Mouse (Mus musculus): ENCODE measurements around the gene 1700056E22Rik.

Gene 1700056E22Rik

DNA sequence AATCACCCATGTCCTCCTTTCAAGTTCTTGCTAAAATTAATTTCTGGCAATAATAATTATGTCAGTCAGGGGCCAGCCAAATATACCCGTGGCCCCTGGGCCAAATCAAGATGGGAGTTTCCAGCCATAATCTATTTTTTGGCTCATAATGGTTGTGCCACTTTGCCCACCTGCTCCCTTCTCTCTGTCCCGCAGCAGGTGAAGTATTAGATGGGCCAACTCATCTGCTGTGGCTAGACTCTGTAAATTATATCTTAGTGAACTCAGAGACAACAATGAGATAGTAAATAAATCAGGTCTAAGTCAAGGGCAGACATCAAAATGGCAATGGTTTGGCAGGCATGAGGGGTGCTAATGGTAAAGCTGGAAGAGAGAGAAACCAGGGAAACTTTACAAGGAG is 16.5 kb downstream of the 1700056E22Rik start:
- DNase-seq: no peak

DNA sequence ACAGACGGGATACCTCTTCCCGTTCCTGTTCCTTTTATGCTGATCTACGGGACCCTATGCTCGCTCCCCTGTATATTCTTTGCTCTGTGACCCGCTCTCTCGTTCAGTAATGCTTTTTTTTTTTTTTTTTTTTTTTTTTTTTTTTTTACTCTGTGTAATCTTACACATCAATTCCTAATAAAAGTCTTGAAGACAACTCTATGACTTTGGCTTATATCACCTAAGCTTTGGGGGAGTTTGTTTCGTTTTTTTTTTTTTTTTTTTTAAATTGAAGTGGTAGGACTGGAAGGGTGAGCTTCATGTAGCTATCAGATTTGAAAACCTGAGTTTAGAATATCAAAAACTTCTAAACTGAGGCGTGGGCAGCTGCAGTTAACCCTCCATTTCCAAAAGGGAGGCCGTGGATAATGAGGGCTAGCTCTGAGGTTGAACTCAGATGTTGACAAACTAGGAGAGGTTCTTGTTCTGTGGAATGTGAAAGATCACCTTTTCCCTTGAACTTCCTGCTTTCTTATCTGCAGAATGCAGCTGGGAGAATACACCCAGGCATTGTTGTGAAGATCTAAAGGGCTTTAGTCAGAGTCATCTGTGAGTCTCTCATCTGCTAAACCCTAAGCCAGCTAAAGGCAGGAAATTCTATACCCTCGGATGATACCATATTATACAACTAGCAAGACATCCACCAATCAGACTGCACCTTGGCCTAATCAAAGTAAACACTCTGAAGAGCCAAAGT is 17.9 kb downstream of the 1700056E22Rik start:
- no peak for DNase-seq

DNA sequence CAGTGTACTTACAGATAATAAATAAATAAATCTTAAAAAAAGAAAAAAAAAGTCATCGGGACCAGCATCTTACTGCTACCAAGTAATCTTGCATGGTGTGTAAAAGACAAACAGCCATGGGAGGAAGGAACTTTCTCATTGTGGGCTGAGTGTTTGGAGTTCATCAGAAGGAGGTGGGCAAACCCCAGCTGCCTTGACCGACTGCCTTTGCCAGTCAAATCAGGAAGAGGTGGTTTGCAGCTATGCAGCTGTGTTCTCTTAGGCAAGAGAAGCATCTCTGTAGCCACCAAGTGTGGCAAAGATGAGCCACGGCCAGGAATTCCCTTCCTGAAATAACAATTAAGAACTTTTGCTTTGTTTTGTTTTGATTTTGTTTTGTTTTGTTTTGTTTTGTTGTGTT is 20.0 kb downstream of the 1700056E22Rik start:
- DNase-seq: no peak

DNA sequence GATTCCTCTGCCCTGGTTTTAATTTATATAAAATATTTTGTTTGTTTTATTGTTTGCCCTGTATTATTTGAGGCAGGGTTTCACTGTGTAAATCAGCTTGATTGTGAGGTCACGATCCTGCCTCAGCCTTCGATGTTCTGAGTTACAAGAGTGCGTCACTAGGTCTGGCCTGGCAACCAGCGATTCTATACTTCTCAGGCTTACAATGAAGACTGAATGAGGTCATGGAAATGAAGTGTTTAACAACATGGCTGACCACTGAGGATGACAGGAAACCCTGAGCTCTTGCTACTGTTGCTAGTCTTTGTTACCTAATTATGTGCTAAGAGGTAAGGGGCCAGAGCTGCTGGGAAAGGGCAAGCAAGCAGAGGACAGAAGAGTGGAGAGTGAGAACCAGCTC is 21.0 kb downstream of the 1700056E22Rik start, which contains the start of gene Dusp10:
Gene Dusp10, plus strand, starts transcription at position 197 of the 400 bp plus-strand sequence.
- DNase-seq: no peak

DNA sequence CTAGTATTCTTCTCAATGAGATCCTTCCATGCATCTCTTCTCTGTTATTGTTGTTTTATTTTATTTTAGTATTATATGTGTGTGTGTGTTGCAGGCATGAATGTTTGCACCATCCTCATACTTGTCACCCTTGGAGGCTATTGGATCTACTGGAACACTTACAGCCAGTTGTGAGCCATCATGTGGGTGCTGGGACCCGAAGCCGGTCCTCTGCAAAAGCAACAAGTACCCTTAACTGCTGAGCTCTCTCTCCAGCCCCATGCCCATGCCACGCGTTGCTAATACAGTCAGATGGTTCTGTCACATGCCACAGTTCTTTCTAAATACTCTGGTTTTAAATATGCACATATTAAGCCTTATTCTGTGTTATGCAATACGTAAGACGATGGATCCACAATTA is 22.8 kb downstream of the 1700056E22Rik start:
- no peak for DNase-seq

DNA sequence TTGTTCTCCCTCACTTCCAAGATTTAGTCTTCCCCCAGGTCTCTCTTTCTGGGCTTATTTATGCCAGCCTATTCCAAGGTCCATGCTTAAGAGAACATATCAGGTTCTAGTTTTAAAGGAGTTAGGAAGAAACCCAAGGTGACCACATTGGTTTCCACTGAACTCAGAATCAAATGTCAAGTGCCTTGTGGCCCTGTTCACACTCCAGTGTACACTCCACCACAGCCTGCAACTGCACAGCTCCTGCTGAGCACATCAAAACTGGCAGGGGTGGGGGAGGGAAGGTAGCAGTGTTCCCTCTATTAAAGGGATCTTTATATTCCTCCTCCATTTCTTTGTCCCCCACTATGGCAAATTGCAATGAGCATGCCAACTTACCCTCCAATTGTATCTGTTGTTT is 28.0 kb downstream of the 1700056E22Rik start:
- DNase-seq: no peak

DNA sequence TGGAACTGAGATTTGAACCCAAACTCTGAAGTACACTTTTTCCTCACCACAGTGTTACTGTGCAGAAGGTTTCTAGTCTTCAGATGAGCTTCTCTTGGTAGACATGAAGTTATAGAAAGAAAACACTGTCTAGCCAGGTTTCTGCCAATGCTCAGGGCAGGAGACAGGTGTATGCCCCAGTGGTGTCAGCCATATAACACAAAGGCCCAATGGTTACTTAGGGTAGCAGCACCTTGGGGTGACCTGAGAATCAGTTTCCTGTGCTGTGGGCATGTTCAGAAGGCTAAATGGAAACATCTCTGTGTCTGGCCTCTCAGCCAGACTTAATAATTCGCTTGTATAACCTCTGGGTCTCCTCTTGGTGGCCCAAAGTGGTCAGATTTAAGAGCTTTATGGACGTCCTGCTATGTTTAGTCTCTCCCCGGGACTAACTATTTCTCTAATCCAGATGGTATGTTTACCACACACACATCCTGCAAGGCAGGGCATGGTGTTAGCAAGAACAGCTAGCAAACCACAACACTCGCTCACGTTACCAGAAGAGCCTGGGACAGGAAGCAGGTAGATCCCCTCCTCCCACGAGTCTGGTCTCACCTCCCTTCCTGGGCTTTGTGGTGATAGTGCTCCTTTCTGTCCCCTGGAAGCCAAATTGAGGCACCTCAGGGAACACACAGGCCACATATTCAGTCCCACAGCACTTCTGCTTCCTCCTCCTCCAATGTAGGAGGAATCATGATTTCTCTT is 28.6 kb downstream of the 1700056E22Rik start:
- peak; percentile 5 to 8 for DNase-seq

DNA sequence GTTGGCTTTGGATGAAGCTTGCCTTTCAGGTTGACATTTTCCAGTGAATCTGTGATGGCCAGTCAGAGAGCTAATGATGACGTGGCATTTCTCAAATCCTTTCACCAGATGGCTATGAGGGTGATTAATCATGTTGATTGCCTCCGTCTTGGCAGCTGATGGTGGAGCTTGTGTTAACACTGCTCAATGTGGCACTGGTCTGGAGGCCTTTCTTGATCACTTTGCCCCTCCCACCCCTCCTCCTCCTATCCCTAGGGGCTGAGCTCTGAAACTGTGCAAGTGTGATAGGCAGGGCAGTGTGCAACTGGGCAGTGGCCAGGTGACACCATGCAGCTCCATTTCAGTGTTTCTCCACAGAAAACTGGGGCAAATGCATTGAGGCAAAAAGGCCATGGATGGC is 29.8 kb downstream of the 1700056E22Rik start:
- no peak for DNase-seq

DNA sequence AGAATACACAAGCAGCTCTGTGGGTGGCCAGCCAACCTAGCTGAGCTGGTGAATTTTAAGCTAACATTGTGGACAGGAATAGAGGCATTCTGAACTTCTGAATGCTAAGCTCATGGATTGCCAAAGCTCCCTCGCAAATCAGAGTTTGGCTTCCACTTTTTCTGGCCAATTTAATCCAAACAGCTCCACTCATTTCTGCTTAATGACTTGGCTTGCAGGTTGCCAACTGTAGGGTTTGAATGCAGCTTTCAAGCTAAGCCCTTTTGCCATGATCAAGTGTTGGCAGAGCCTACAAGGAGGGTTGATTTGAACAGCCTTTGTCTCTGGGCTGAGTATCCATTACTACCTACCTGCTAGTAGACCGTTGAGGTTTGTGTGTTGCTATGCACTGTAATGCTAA is 31.6 kb downstream of the 1700056E22Rik start:
- DNase-seq: no peak

DNA sequence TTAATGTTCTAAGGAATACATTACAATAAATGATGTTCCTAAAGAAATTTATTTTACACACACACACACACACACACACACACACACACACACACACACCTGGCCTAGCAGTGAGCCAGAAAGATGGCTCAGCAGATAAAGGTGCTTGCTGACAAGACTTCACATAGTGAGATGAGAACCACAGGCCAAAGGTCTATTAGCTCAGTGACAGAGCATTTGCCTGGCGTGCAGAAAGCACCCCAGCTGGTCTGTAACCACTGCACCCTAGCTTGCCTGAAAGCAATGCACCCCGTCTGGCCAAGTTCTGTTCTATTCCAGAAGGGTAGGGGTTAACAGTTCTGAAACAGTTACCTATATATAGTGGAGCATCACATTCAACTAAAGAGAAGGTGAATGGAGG is 36.9 kb downstream of the 1700056E22Rik start:
- no peak for DNase-seq

DNA sequence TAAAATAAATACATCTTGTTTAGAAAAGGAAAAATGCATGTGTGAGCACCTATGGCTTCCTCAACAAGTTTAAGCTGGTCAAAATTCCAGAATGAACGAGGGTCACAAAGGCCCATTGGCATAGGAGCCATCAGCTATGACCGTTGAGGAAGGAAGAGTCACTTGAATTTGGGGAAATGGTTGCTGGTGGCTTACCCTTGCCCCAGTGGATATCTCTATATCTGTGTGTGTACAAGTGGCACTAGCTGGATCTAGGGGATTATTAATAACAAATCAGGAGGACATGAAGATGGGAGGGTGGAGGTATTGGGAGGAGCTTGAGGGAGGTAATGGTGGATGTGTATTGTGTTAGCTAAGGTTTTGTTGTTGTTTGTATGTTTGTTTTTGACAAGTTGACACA is 42.2 kb downstream of the 1700056E22Rik start:
- no peak for DNase-seq

DNA sequence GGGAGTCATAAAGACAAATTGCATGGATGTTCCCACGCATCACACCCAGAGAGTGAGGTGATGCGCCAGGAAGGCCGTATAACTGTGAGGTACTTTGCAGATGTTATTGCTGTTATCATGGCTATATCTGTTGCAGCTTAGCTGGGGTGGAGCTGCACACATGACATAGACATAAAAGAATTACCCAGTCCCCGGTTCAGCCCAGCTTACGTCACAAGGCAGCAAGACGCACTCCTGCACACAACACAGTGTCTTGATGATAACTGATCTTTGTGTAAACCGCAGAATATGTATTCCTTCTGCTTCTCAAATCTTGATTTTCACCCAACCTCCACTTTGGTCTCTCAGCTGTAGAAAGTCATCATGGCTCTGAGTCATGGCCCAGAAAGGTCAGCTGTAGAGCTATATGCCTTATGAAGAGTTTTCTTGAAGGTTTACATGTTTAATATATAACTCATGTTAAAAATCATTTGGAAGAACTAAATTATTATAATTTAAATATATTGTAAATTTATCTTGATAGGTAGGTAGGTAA is 46.3 kb downstream of the 1700056E22Rik start:
- no peak for DNase-seq

Data from lung, adult 18-20 months (tissue).